Mouse (Mus musculus) hindbrain, embryonic 15.5 days (tissue): Measurements from ENCODE around the gene Srd5a3. TPM values are rescaled to one million over a fixed set of nuclear protein-coding genes. Genes with fewer than 3 reads are reported as not detected.
A peak's percentile ranks its signal among the peaks of the same experiment; 100 is the strongest.

Experiments used
- ATAC-seq: fragments of 200-750 bp; cut with Nextera tagmentation; 2 replicates; pipeline ENCODE4 v1.8.0; 2017; ENCODE audit warnings: low read depth, moderate number of reproducible peaks, moderate TSS enrichment; ENCODE audit not compliant: low FRiP score
- H3K27ac ChIP-seq: fragments of 300-500 bp; sonication (generic); replicated peaks from 2 replicates; pipeline ENCODE4 v1.5.1; 2015; ENCODE audit warnings: mild to moderate bottlenecking, inconsistent platforms
- H3K27me3 ChIP-seq: fragments of 300-500 bp; sonication (generic); 2 replicates; pipeline ENCODE4 v1.6.1; 2015; ENCODE audit warnings: control low read depth, inconsistent platforms
- H3K36me3 ChIP-seq: fragments of 300-500 bp; sonication (generic); 2 replicates; pipeline ENCODE4 v1.6.1; 2015; ENCODE audit warnings: control low read depth, inconsistent platforms
- H3K4me1 ChIP-seq: fragments of 300-500 bp; sonication (generic); replicated peaks from 2 replicates; pipeline ENCODE4 v1.6.1; 2015; ENCODE audit warnings: control low read depth, inconsistent platforms
- H3K4me2 ChIP-seq: fragments of 300-500 bp; sonication (generic); 2 replicates; pipeline ENCODE4 v1.6.1; 2015; ENCODE audit warnings: moderate library complexity, mild to moderate bottlenecking, inconsistent platforms
- H3K4me3 ChIP-seq: fragments of 300-500 bp; sonication (generic); 2 replicates; pipeline ENCODE4 v1.5.1; 2015; ENCODE audit warnings: mild to moderate bottlenecking, inconsistent platforms
- H3K9ac ChIP-seq: fragments of 300-500 bp; sonication (generic); 2 replicates; pipeline ENCODE4 v1.6.1; 2015; ENCODE audit warnings: inconsistent platforms
- H3K9me3 ChIP-seq: fragments of 300-500 bp; sonication (generic); 2 replicates; pipeline ENCODE4 v1.6.1; 2016; ENCODE audit warnings: control low read depth, inconsistent platforms
- WGBS: fragments of 180-500 bp; shearing (Covaris S2); methylation state at CpG from one replicate; pipeline ENCODE4 v1.1.7; 2015; 5-methylcytosine and 5-hydroxymethylcytosine counted together
- polyA plus RNA-seq: library from polyadenylated mRNA; unstranded; fragments of >200 nt; fragmentation: Nextera tagmentation; extraction: Ambion mirVana; gene quantifications from 2 replicates; pipeline ENCODE4 v1.2.1, GENCODE M21; 2015

Gene Srd5a3
- polyA plus RNA-seq, 1 experiment from 2014 or later, result 18.0 TPM

DNA sequence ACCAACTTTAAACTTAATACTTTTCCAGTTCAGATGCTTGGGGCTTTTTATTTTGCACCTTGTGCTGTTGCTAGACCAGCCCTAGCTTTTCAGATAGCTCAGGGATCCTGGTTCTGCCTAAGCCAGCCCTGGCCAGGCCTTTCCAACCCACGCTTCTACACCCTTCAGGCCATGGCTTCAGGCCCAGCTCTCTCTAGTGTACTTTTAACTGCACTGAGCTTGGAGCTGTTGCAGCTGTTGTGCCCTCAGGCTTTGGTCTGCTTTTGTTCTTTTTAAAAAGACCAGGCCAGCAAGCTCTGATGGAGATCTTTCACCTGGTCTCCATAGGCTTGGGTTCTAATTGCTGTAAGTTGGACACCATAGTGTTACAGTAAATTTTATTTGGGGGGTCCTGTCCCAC is 4.4 kb upstream of the Srd5a3 start:
- Histone ChIP-seq H3K27me3 (no peaks in the 10 kb centered on the region), H3K4me1 (peaks cover 11% of the 10 kb centered on the region), H3K4me3 (no peak overlapping the region), H3K27ac (no peak overlapping the region), H3K9ac (no peak overlapping the region), H3K9me3 (no peaks in the 10 kb centered on the region), H3K36me3 (no peaks in the 10 kb centered on the region), H3K4me2 (no peak overlapping the region)
- WGBS, result 85% methylated on average over 1 of the region's 1 CpGs
- ATAC-seq, result no peak

DNA sequence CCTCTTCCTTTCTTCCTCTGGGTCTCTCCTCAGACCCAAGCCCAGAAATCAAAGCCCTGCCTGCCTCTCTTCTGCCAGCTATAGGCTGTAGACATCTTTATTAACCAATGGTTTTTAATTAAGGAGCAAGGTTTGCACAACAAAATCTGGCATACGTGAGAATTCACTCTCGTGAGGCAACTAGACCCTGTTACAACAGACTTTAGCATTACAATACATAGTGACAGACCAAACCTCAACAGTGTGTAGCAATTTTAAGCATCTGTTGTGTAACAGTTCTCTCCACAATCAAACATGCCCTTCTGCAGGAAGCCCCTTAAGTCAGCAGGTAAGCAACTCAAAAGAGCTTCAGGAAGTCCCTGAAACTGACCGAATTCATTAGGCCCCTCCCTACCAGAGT is 3.8 kb upstream of the Srd5a3 start:
- Histone ChIP-seq H3K27me3 (no peaks in the 10 kb centered on the region), H3K36me3 (no peaks in the 10 kb centered on the region), H3K27ac (no peak overlapping the region), H3K9ac (no peak overlapping the region), H3K4me3 (no peak overlapping the region), H3K9me3 (no peaks in the 10 kb centered on the region), H3K4me2 (no peak overlapping the region), H3K4me1 (peaks cover 16% of the 10 kb centered on the region)
- WGBS, result 87% methylated on average over 3 of the region's 3 CpGs
- no peak for ATAC-seq

DNA sequence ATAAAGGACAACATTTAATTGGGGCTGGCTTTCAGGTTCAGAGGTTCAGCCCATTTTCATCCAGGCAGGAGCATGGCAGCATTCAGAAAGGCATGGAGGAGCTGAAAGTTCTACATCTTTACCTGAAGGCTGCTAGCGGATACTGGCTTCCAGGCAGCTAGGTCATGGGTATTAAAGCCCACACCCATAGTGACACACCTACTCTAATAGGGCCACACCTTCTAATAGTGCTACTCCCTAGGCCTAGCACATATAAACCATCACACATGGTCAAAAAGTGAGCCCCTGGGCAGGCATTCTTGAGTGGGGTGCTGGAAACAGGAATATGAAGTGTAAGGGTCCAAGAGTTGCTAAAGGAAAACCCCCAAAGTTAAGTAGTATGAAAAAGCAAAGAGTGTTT is 2.5 kb upstream of the Srd5a3 start:
- H3K4me3 ChIP-seq, result no peak overlapping the region
- WGBS, result 100% methylated on average over 1 of the region's 1 CpGs

DNA sequence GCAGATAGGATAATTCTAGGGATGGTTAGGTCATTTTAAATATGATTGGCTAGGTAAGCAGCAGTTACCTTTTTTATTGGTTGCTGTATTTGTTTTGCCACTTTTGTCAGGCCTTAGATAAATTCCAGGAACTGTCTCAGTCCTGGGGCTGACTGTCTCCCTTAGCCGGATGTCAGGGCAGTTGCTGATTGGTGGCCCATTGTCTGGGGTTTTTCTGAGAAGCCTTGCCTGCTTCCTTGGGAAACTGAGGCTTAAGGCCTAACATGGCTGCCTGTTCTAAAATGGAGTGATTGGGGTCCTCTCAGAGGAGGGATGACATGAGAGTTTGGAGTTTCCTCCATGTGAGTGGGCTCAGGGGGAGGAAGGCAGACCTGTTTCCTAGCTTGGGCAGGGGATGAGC is 2.0 kb upstream of the Srd5a3 start:
- Histone ChIP-seq H3K36me3 (no peaks in the 10 kb centered on the region), H3K4me2 (no peak overlapping the region), H3K27ac (no peak overlapping the region), H3K27me3 (no peaks in the 10 kb centered on the region), H3K9me3 (no peaks in the 10 kb centered on the region), H3K4me3 (no peak overlapping the region), H3K4me1 (peaks cover 20% of the 10 kb centered on the region), H3K9ac (no peak overlapping the region)
- WGBS, result 57% methylated on average over 1 of the region's 1 CpGs
- no peak for ATAC-seq

More for the DNA sequence above, 2.5 kb upstream of the Srd5a3 start:
- peaks cover 20% of the 10 kb centered on the region for H3K4me1 ChIP-seq
- H3K9ac ChIP-seq, result no peak overlapping the region
- no peak overlapping the region for H3K27ac ChIP-seq
- no peaks in the 10 kb centered on the region for H3K27me3 ChIP-seq
- H3K9me3 ChIP-seq, result no peaks in the 10 kb centered on the region
- H3K36me3 ChIP-seq, result no peaks in the 10 kb centered on the region
- no peak overlapping the region for H3K4me2 ChIP-seq
- no peak for ATAC-seq

DNA sequence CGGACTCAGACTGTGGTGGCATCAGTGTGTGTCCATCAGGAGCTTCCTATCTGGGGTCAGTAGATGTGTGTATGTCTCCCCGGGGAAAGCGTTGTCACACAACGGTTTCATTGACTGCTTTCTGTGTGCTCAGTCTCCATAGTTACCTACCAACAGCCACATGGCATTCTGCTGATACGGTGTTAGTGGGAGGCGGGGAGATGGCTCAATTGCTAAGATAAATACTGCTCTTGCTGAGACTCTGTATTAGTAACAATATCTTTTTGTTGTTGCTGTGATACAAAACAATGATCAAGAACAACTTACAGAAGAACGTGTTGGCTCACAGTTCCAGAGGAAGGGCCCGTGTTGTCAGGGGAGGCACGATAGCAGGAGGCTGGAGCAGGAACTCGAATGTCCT is 1.6 kb upstream of the Srd5a3 start:
- ATAC-seq, result no peak
- Histone ChIP-seq H3K4me3 (no peak overlapping the region), H3K36me3 (no peaks in the 10 kb centered on the region), H3K9me3 (no peaks in the 10 kb centered on the region), H3K27me3 (no peaks in the 10 kb centered on the region), H3K27ac (no peak overlapping the region), H3K9ac (no peak overlapping the region), H3K4me2 (no peak overlapping the region), H3K4me1 (peaks cover 20% of the 10 kb centered on the region)
- WGBS, result 16% methylated on average over 10 of the region's 10 CpGs

DNA sequence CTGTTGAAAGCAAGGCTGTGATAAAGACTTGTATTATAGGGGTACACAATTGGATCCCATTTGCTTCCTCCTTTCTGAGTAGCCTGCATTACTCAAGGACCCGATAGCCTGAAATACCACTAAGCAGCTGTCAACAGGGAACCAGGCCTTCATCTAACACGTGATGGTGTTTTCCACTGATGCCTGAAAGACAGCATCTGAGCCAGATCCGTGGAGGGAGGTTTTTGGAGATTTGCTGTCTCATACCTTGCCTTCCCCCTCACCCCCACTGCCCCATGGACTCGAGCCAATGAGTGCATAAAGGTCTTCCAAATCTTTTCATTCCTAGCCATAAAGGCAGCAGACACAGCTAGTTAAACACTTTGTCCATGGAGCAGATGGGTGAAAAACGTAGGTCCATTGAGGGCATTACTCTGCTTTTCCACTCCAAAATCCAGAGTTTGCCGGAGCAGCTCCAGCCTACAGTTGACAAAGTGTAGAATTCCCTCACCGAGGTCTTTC is 850 bp upstream of the Srd5a3 start:
- ATAC-seq, result no peak
- Histone ChIP-seq H3K4me2 (peak overlapping the region; percentile 92; the same call in 1 of the 2 replicates), H3K27me3 (no peaks in the 10 kb centered on the region), H3K9me3 (no peaks in the 10 kb centered on the region), H3K36me3 (no peaks in the 10 kb centered on the region), H3K9ac (no peak overlapping the region), H3K27ac (no peak overlapping the region), H3K4me1 (peaks cover 20% of the 10 kb centered on the region), H3K4me3 (peak overlapping the region; percentile 78; the same call in 1 of the 2 replicates)
- WGBS, result 37% methylated on average over 7 of the region's 7 CpGs

DNA sequence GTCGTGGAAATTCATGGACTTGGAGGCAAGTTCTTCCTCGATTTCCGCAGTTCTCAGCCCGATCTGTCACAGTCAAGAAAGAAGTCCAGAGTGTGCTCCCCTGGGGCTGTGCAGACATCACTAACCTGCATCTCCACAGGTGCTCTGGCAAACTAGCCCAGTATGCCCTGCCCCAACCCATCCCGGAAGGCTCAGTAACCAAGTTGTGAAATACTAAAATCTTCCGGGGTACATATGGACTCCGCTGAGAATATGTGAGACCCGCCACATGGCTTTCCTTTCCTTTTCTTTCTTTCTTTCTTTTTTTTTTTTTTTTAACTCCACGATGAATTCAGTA is 627 bp downstream of the Srd5a3 start:
- Histone ChIP-seq H3K9me3 (no peaks in the 10 kb centered on the region), H3K36me3 (no peaks in the 10 kb centered on the region), H3K27ac (peak overlapping the region; percentile 94), H3K4me1 (peaks cover 20% of the 10 kb centered on the region), H3K27me3 (no peaks in the 10 kb centered on the region), H3K9ac (peak overlapping the region; percentile 88), H3K4me2 (peak overlapping the region; percentile 92), H3K4me3 (peak overlapping the region; percentile 78)
- peak; percentile 60; the same call in 1 of the 2 replicates for ATAC-seq
- 9% methylated on average over 9 of the region's 9 CpGs for WGBS

DNA sequence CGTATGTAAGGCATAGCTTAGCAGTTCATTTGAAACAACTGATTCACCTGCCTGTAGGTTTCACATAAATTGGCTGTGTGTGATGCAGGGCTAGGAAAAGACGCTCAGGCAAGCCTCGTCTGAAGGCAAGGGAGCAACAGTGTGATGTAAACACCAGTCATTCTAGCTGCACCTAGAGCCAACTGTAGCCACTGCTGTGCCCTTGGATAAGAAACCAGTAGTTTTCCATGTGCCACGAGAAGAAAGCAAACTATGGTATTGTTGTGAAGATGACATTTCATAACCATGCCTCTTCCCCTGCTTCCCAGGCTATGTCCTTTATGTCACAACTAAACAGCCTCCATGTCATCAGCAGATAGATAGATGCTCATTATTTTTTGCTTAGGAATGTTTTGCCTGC is 3.3 kb downstream of the Srd5a3 start:
- no peak for ATAC-seq

DNA sequence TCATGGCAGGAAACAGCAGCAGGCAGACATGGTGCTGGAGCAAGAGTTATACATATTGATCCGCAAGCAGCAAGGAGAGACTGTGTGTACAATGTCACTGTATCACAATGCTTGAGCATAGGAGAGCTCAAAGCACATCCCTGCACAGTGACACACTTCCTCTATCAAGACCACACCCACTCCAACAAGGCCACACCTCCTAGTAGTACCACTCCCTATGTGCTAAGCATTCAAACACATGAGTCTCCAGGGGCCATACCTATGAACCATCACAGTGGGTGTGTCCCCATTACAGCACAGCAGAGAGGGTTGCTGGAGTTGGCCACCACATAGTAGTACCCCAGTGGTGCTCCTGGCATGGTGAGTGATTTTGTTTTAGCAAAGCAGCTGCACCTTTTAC is 6.3 kb downstream of the Srd5a3 start:
- WGBS, result 90% methylated on average over 1 of the region's 1 CpGs
- Histone ChIP-seq H3K9ac (no peak overlapping the region), H3K4me3 (no peak overlapping the region), H3K4me1 (peaks cover 3% of the 10 kb centered on the region), H3K27me3 (no peaks in the 10 kb centered on the region), H3K36me3 (peaks cover 13% of the 10 kb centered on the region; the same call in 1 of the 2 replicates), H3K27ac (no peak overlapping the region), H3K4me2 (no peak overlapping the region), H3K9me3 (no peaks in the 10 kb centered on the region)
- ATAC-seq, result no peak

More for the DNA sequence above, 3.3 kb downstream of the Srd5a3 start:
- H3K4me2 ChIP-seq, result no peak overlapping the region
- no peaks in the 10 kb centered on the region for H3K27me3 ChIP-seq
- 91% methylated on average over 4 of the region's 4 CpGs for WGBS
- H3K4me1 ChIP-seq, result peaks cover 20% of the 10 kb centered on the region
- no peak overlapping the region for H3K9ac ChIP-seq
- no peaks in the 10 kb centered on the region for H3K36me3 ChIP-seq
- H3K27ac ChIP-seq, result no peak overlapping the region
- no peak overlapping the region for H3K4me3 ChIP-seq
- no peaks in the 10 kb centered on the region for H3K9me3 ChIP-seq

DNA sequence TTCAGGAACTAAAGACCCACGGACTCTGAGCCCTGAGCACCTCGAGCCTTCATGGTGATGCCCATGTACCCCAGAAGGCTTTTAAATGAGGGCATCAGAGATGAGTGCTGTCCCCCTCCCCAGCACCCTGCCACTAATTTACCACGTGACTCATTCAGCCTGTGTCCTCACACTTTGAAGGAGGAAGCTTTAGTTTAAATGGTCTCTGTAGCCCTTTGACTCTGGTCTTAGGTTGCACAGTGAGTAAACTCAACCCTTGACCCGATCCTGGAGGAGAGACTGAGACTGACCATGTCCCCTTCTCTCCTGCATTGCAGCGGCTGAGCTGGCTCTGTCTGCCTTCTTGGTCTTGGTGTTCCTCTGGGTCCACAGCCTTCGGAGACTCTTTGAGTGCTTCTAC is 9.4 kb downstream of the Srd5a3 start:
- H3K9me3 ChIP-seq, result no peaks in the 10 kb centered on the region
- H3K4me3 ChIP-seq, result no peak overlapping the region
- no peak for ATAC-seq
- H3K36me3 ChIP-seq, result peaks cover 13% of the 10 kb centered on the region; the same call in 1 of the 2 replicates
- H3K27me3 ChIP-seq, result no peaks in the 10 kb centered on the region
- WGBS, result 91% methylated on average over 6 of the region's 6 CpGs
- no peak overlapping the region for H3K27ac ChIP-seq
- H3K4me2 ChIP-seq, result no peak overlapping the region
- H3K9ac ChIP-seq, result no peak overlapping the region
- no peaks in the 10 kb centered on the region for H3K4me1 ChIP-seq

DNA sequence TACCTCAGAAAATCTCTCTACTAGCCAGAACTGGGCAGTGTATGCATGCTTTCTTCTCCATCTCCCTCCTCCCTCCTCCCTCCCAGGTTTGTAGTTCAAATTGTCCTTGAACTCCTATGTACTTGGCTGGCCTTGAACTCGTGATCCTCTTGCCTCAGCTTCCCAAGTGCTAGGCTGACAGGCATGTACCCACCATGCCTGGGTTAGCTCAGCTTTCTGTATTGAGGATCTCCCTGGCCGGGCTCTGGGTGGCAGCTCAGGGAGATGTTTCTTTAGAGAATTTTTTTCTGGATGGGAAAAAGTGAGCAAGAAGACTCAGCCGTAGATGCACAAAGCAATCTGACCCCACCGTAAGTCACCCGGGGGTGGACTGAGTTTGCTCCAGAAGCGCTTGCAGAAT is 12.9 kb downstream of the Srd5a3 start:
- H3K27me3 ChIP-seq, result no peaks in the 10 kb centered on the region
- H3K9ac ChIP-seq, result no peak overlapping the region
- no peaks in the 10 kb centered on the region for H3K9me3 ChIP-seq
- H3K27ac ChIP-seq, result no peak overlapping the region
- no peak overlapping the region for H3K4me3 ChIP-seq
- WGBS, result 93% methylated on average over 6 of the region's 6 CpGs
- peaks cover 13% of the 10 kb centered on the region; the same call in 1 of the 2 replicates for H3K36me3 ChIP-seq
- H3K4me2 ChIP-seq, result no peak overlapping the region
- ATAC-seq, result no peak
- H3K4me1 ChIP-seq, result no peaks in the 10 kb centered on the region

DNA sequence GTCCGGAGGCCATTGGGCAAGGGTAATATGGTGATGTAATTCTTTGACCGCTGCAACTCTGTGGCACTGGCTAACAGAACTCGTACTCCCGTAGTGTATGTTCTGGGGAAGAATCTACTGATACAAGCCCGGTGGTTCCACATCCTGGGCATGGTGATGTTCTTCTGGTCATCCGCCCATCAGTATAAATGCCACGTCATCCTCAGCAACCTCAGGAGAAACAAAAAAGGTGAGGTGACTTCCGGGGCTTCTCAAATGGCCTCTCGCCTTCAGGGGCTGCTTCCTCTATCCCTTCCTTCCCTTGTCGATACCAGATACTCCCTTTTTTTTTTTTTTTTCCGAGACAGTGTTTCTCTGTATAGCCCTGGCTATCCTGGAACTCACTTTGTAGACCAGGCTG is 13.4 kb downstream of the Srd5a3 start:
- H3K9me3 ChIP-seq, result no peaks in the 10 kb centered on the region
- peaks cover 13% of the 10 kb centered on the region; the same call in 1 of the 2 replicates for H3K36me3 ChIP-seq
- H3K27ac ChIP-seq, result no peak overlapping the region
- H3K4me2 ChIP-seq, result no peak overlapping the region
- no peaks in the 10 kb centered on the region for H3K27me3 ChIP-seq
- H3K4me1 ChIP-seq, result no peaks in the 10 kb centered on the region
- WGBS, result 92% methylated on average over 11 of the region's 11 CpGs
- no peak for ATAC-seq
- H3K4me3 ChIP-seq, result no peak overlapping the region
- H3K9ac ChIP-seq, result no peak overlapping the region

DNA sequence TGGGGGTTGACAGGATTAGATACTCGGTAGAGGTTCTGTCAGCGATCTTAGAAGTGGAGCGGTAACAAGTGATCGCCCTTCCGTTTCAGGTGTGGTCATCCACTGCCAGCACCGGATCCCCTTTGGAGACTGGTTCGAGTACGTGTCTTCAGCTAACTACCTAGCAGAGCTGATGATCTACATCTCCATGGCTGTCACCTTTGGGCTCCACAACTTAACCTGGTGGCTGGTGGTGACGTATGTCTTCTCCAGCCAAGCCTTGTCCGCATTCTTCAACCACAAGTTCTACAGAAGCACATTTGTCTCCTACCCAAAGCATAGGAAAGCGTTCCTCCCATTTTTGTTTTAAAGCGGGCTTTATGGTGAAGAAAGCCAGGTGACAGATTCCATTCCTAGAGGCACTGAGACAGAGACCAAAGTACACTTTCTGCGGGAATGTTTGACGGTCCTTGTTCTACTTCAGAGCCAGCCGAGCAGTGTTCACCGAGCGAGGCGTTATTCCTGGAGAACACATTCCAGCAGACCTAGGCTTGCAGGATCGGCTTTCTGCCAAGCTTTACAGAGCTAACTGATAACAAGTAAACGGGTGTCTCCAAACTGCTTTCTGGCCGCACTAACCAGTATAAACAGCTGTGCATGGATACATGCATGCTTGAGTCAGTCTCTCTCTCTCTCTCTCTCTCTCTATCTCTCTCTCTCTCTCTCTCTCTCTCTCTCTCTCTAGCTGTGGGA is 14.5 kb downstream of the Srd5a3 start:
- no peak for ATAC-seq
- Histone ChIP-seq H3K27ac (no peak overlapping the region), H3K36me3 (peaks cover 12% of the 10 kb centered on the region; the same call in 1 of the 2 replicates), H3K9me3 (no peaks in the 10 kb centered on the region), H3K4me1 (no peaks in the 10 kb centered on the region), H3K27me3 (no peaks in the 10 kb centered on the region), H3K4me3 (no peak overlapping the region), H3K9ac (no peak overlapping the region), H3K4me2 (no peak overlapping the region)
- 96% methylated on average over 21 of the region's 21 CpGs for WGBS
